Mouse (Mus musculus) myocyte (in vitro differentiated cells): ENCODE data around the gene Bcdin3d.

ENCODE experiments used
- CEBPB ChIP-seq: IDR thresholded peaks from 2 replicates; pipeline ENCODE4 v1.6.1; 2011; ENCODE audit warnings: mild to moderate bottlenecking, moderate library complexity; ENCODE audit not compliant: poor library complexity, insufficient read depth, severe bottlenecking
- E2F4 ChIP-seq: IDR thresholded peaks from one replicate; pipeline ENCODE4 v1.6.1; 2011; ENCODE audit warnings: mild to moderate bottlenecking, control low read depth, moderate library complexity; ENCODE audit not compliant: insufficient read depth
- MAX ChIP-seq: IDR thresholded peaks from one replicate; pipeline ENCODE4 v1.6.1; 2011; ENCODE audit warnings: low read depth, mild to moderate bottlenecking, control low read depth
- MYOG ChIP-seq, 3 experiments: IDR thresholded peaks; one replicate each; pipeline ENCODE4 v1.6.1; 2011; ENCODE audit warnings: control low read depth in 2 of 3, low read depth in 2 of 3, mild to moderate bottlenecking in 2 of 3; ENCODE audit not compliant: insufficient read length in 2 of 3, control insufficient read depth in 1 of 3, insufficient read depth in 1 of 3
- POLR2A ChIP-seq: IDR thresholded peaks from one replicate; pipeline ENCODE4 v1.6.1; 2011; ENCODE audit warnings: low read depth, mild to moderate bottlenecking, control low read depth, moderate library complexity; ENCODE audit not compliant: insufficient read length
- REST ChIP-seq: IDR thresholded peaks from one replicate; pipeline ENCODE4 v1.6.1; 2011; ENCODE audit warnings: mild to moderate bottlenecking, control low read depth, moderate library complexity; ENCODE audit not compliant: insufficient read depth, insufficient read length
- SRF ChIP-seq: IDR thresholded peaks from one replicate; pipeline ENCODE4 v1.6.1; 2011; ENCODE audit warnings: low read depth; ENCODE audit not compliant: control insufficient read depth, insufficient read length
- TCF12 ChIP-seq: IDR thresholded peaks from one replicate; pipeline ENCODE4 v1.6.1; 2011; ENCODE audit warnings: mild to moderate bottlenecking, control low read depth; ENCODE audit not compliant: poor library complexity, insufficient read depth, severe bottlenecking
- TCF3 ChIP-seq: IDR thresholded peaks from one replicate; pipeline ENCODE4 v1.6.1; 2011; ENCODE audit warnings: low read depth, control low read depth; ENCODE audit not compliant: insufficient read length
- USF1 ChIP-seq: IDR thresholded peaks from one replicate; pipeline ENCODE4 v1.6.1; 2011; ENCODE audit warnings: low read depth, mild to moderate bottlenecking, control low read depth, moderate library complexity

DNA sequence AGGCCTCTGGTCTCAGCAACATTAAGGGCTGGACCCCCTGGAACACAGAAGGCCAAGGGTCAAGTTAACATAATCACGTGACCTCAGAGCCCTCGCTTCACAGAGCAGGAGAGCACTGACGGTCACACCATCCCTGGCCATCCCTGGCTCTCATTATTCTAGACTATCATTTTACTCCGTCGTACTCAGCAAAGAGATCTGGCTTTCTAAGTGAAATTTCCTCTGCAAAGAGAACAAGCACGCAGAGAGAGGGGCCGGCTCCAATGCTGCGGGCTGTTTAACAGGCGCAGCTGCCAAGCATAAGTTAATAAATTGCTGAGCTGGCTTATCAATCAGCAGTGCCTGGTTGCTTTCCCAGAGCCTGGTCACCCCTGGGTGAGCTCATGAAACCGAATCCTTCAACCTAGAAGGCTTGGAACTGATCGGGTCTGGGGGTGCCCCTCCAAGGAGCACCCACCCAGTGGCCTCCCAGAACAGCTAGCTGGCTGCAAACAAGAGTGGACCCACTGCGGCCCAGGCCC lies 27.8 kb upstream of the Bcdin3d start:
- TF ChIP-seq TCF3 (no peak), POLR2A (no peak), MYOG (IDR thresholded peaks at IDR 0.05; ENCODE audit: control insufficient read depth in 1 of 3, insufficient read depth in 1 of 3, insufficient read length in 2 of 3, low read depth in 2 of 3) (no peak), REST (no peak), SRF (no peak), E2F4 (no peak), TCF12 (no peak), CEBPB (no peak), USF1 (no peak), MAX (no peak)
